Mouse (Mus musculus) G1E (cell line): ENCODE data around the gene Dop1b. TPM values are rescaled to one million over a fixed set of nuclear protein-coding genes. Genes with fewer than 3 reads are reported as not detected.

Experiments
- ATAC-seq: 2 replicates; pipeline ENCODE4 v1.8.0; 2016; ENCODE audit warnings: mild to moderate bottlenecking; ENCODE audit not compliant: insufficient number of reproducible peaks, poor library complexity, low FRiP score, severe bottlenecking; ENCODE audit errors: extremely low read depth
- DNase-seq: peaks from one replicate; pipeline ENCODE4 v3.0.0; 2012; ENCODE audit warnings: low spot score
- H3K27me3 ChIP-seq: 2 replicates; pipeline ENCODE4 v1.6.1; 2012; ENCODE audit warnings: mild to moderate bottlenecking, low read length, inconsistent platforms; ENCODE audit not compliant: insufficient read depth
- H3K36me3 ChIP-seq: replicated peaks from 2 replicates; pipeline ENCODE3; 2012; ENCODE audit warnings: mild to moderate bottlenecking, inconsistent platforms
- H3K4me1 ChIP-seq: 2 replicates; pipeline ENCODE4 v1.6.1; 2012; ENCODE audit warnings: low read depth, low read length, inconsistent platforms, mixed read lengths; ENCODE audit not compliant: insufficient read depth
- H3K4me3 ChIP-seq: 2 replicates; pipeline ENCODE4 v1.5.1; 2012; ENCODE audit warnings: low read depth, mild to moderate bottlenecking, inconsistent platforms, low read length, moderate library complexity, mixed read lengths
- H3K9me3 ChIP-seq: replicated peaks from 2 replicates; pipeline ENCODE4 v1.6.1; 2012; ENCODE audit warnings: inconsistent platforms
- CTCF ChIP-seq: IDR thresholded peaks from 2 replicates; pipeline ENCODE4 v1.5.1; 2012; ENCODE audit warnings: low read depth, low read length, inconsistent platforms, mixed read lengths
- GATA1 ChIP-seq: IDR thresholded peaks from 2 replicates; pipeline ENCODE4 v1.6.1; 2012; ENCODE audit warnings: borderline replicate concordance, low read length, inconsistent platforms, mixed read lengths
- GATA2 ChIP-seq: IDR thresholded peaks from 2 replicates; pipeline ENCODE4 v1.6.1; 2012; ENCODE audit warnings: low read depth, low read length, inconsistent platforms, borderline replicate concordance
- POLR2AphosphoS5 ChIP-seq: IDR thresholded peaks from 2 replicates; pipeline ENCODE4 v1.6.1; 2012; ENCODE audit warnings: low read depth, low read length, inconsistent platforms; ENCODE audit not compliant: insufficient replicate concordance
- TAL1 ChIP-seq: conservative IDR thresholded peaks from 2 replicates; pipeline ENCODE4 v1.6.1; 2012; ENCODE audit warnings: low read depth, low read length, inconsistent platforms, mixed read lengths
- polyA plus RNA-seq: library from polyadenylated mRNA; stranded (reverse); fragments of >175 nt; gene quantifications from 2 replicates; pipeline ENCODE4 v1.2.3, GENCODE M21; 2012
- total RNA-seq, 2 experiments: library from RNA; stranded (forward) in 1 of 2; stranded (reverse) in 1 of 2; fragments of 200-1000 nt in 1 of 2; fragments of >200 nt in 1 of 2; fragmentation: Nextera tagmentation in 1 of 2; gene quantifications; 2 replicates each; pipeline ENCODE4 v1.2.3; 2014 to 2017

Dop1b gene
- total and polyA plus RNA-seq, 3 experiments: 1.2 to 3.2 (median 1.6) TPM

DNA sequence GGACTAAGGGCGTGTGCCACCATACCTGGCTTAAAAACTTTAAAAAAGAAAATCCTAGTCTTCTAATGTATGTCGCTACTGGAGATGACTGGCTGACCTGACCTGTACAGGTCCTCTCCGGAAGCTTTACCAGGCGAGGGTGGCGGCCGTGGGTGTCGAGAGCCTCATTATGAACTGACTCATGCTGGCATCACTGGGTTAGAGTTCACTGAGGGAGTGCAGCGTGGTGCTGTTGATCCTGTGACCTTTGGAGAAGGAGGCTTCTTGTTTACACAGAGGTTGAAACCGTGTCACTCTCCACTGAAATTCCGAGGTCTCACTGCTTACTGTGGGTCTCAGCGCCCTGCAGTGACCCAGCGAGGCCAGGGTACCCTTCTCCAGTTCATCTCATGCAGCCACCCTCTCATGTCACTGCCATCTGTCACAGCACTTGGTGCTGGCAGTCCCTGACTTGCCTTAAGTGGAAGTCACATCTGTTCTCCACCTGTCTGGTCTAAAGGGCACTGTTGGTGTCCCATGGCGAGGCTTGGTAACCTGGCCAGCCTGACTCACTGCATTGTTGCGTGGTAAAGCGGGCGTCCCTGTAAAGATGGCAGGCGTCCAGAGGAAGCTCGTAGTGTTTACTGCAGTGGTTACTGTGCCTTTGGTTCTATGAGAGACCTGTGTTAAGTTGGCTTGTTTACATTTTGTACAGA, 21.3 kb downstream of the Dop1b start:
- H3K27me3 ChIP-seq: peaks cover 18% of the 10 kb centered on the region; the same call in 1 of the 2 replicates
- no peak for TF ChIP-seq CTCF
- TF ChIP-seq TAL1: no peak
- no peak for TF ChIP-seq GATA2
- TF ChIP-seq GATA1: no peak
- TF ChIP-seq POLR2AphosphoS5: no peak
- H3K4me1 ChIP-seq: no peaks in the 10 kb centered on the region
- DNase-seq (no peak), ATAC-seq (no peak)
- H3K9me3 ChIP-seq: no peaks in the 10 kb centered on the region
- no peaks in the 10 kb centered on the region for H3K36me3 ChIP-seq
- no peak overlapping the region for H3K4me3 ChIP-seq

DNA sequence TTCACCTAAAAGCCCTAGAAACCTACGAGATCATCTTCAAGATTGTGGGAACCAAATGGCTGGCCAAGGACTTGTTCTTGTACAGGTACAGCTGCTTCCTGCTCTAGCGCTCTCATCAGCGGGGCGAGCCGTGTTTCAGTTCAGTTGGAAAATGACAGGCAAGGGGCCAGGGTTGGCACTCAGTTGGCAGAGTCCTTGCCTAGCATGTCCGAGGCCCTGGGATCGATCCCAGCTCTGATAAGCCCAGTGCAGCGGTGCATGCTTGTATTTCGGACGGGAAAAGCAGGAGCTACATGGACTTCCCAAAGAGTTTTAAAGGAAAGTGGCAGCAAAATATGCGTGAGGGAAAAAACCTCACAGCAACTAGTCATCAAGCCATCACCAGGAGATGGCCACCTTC, 27.5 kb downstream of the Dop1b start:
- Histone ChIP-seq H3K4me1 (no peaks in the 10 kb centered on the region), H3K27me3 (peaks cover 24% of the 10 kb centered on the region), H3K36me3 (no peaks in the 10 kb centered on the region), H3K4me3 (no peak overlapping the region), H3K9me3 (no peaks in the 10 kb centered on the region)
- DNase-seq (no peak), ATAC-seq (no peak)
- TF ChIP-seq POLR2AphosphoS5 (no peak), TAL1 (no peak), GATA1 (no peak), CTCF (no peak), GATA2 (no peak)

DNA sequence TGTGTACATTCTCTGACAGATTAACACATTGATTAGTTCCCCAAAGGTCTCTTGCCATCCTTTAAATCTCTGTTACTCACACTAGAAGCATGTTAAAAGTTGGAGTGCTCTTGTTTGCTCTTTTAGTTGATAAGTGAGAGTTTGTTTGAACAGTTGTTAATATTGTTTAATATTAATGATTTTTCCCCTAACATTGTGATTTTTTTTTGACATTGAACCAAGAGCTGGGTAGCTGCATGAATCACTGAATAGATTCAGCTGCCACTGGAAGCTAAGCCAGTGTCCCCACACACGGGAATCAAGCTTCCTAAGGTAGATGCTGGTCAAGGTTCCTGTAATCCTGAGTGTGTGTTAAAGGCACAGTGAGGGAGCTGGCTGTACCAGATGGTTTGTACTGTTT, 31.2 kb downstream of the Dop1b start:
- TF ChIP-seq GATA2 (no peak), POLR2AphosphoS5 (no peak), GATA1 (no peak), TAL1 (no peak), CTCF (no peak)
- ATAC-seq (no peak), DNase-seq (no peak)
- Histone ChIP-seq H3K36me3 (no peaks in the 10 kb centered on the region), H3K27me3 (peaks cover 30% of the 10 kb centered on the region), H3K9me3 (no peaks in the 10 kb centered on the region), H3K4me3 (no peak overlapping the region), H3K4me1 (peaks cover 2% of the 10 kb centered on the region; the same call in 1 of the 2 replicates)

DNA sequence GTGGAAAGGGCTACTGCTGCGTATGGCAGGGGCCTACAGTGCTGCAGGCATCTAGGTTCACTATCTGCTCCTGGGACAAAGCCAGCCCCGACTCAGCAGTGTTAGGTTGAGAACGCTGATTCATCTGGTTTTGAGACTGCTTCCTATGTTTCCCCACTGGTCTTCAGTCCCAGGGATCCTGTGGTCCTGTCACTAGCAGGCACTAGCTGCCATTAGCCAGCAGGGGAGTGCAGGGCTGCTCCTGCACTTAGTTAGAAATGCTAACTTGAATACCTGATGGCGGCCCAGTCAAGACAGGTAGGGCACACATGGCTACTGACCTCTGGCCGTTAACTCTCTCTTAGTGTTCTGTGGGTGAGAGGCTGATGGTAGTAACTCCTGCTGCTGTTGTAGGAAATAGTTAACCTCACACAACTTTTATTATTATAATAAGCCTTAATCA, 32.4 kb downstream of the Dop1b start:
- DNase-seq (no peak), ATAC-seq (no peak)
- Histone ChIP-seq H3K4me1 (peaks cover 2% of the 10 kb centered on the region; the same call in 1 of the 2 replicates), H3K4me3 (no peak overlapping the region), H3K27me3 (peaks cover 34% of the 10 kb centered on the region), H3K9me3 (no peaks in the 10 kb centered on the region), H3K36me3 (no peaks in the 10 kb centered on the region)
- TF ChIP-seq POLR2AphosphoS5 (no peak), CTCF (no peak), TAL1 (no peak), GATA1 (no peak), GATA2 (no peak)

DNA sequence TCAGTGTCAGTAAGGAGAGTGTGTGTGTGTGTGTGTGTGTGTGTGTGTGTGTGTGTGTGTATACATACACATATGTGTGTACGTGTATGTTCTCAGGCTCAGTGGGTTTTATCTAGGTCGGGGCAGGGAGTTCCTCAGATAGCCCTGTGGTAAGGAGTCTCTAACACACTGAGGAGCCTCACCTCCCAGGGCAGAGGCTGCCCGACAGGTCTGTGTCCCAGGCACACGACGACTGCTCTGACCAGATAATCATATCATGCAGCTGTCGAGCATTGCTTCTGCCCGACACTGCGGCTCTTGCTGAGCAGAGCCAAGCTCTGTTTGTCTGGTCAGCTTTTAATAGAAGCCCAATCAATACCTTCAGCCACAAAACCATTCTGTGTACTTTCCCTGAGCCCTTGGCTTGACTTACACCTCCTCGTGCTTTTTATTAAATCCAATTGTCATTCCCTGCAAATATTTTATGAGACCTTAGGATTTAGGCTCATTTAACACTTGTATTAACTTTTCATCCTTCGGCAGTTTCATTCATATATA, 33.2 kb downstream of the Dop1b start:
- no peak for ATAC-seq
- Histone ChIP-seq H3K4me1 (peaks cover 2% of the 10 kb centered on the region; the same call in 1 of the 2 replicates), H3K9me3 (no peaks in the 10 kb centered on the region), H3K36me3 (no peaks in the 10 kb centered on the region), H3K4me3 (no peak overlapping the region), H3K27me3 (peaks cover 37% of the 10 kb centered on the region)
- no peak for TF ChIP-seq GATA1
- no peak for TF ChIP-seq TAL1
- TF ChIP-seq CTCF: no peak
- TF ChIP-seq POLR2AphosphoS5: no peak
- TF ChIP-seq GATA2: no peak
- DNase-seq: no peak

DNA sequence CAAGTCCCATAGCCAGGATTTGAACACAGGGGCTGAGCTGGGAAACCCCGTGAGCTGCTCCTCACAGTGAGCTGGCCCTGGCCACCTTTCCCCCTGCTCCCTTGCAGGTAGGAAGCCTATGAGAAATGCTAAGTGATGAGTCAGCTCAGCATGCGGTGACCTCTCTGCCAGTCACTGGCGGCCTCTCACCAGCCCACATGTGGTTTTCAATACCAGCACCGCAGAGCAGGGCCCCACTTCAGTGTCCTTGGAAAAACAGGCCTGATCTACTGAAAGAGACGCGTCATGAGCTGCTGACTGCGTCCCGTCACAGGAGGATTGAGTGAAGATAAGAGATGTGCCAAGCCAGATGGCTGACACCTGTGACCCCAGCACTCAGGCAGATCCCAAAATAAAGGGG, 34.7 kb downstream of the Dop1b start:
- TF ChIP-seq GATA1 (no peak), POLR2AphosphoS5 (no peak), TAL1 (no peak), CTCF (no peak), GATA2 (no peak)
- Histone ChIP-seq H3K36me3 (no peaks in the 10 kb centered on the region), H3K4me3 (no peak overlapping the region), H3K4me1 (peaks cover 2% of the 10 kb centered on the region; the same call in 1 of the 2 replicates), H3K9me3 (no peaks in the 10 kb centered on the region), H3K27me3 (peaks cover 37% of the 10 kb centered on the region)
- no peak for DNase-seq
- ATAC-seq: no peak
